Mouse (Mus musculus) kidney, adult 2 months (tissue): ENCODE measurements around the gene Lepr.

ENCODE experiments used
- CTCF ChIP-seq: fragments of 200-500 bp; conservative IDR thresholded peaks from 2 replicates; pipeline ENCODE4 v1.5.1; 2011; ENCODE audit warnings: low read depth, mild to moderate bottlenecking, control low read depth, low read length, moderate library complexity, mixed read lengths; ENCODE audit not compliant: insufficient read depth, insufficient read length
- POLR2A ChIP-seq: fragments of 200-500 bp; IDR thresholded peaks from one replicate; pipeline ENCODE4 v1.6.1; 2011; ENCODE audit warnings: low read depth, low read length, control low read depth

GRCm38 (mm10) chr4:101712563-101712962 lies 4.6 kb upstream of the Lepr start:
- TF ChIP-seq CTCF (no peak), POLR2A (no peak)
